8 mouse cellular contexts compared by ENCODE assay signal in genomic region chr12:83488211-83488941, GRCm38 (mm10). TPM values are rescaled to one million over a fixed set of nuclear protein-coding genes. Genes with fewer than 3 reads are reported as not detected.
DNase-seq lines count a peak whose midpoint lies in the region; ATAC-seq and TF ChIP-seq lines count a peak whose summit lies in the region.

No protein-coding gene starts in this region.

- TF ChIP-seq POLR2A in thymus, adult 2 months (IDR thresholded peaks at IDR 0.05; ENCODE audit: control insufficient read depth, extremely low read depth, insufficient read depth, low read length, poor library complexity), result no peak

- peaks cover 32% of the 10 kb centered on the region for H3K27me3 ChIP-seq in thymus, adult 2 months (ENCODE audit: control insufficient read depth, insufficient read depth, low read length)
- peaks cover 29% of the 10 kb centered on the region for H3K27me3 ChIP-seq in forebrain, embryonic 13.5 days
- no peaks in the 10 kb centered on the region for H3K27me3 ChIP-seq in intestine, embryonic 15.5 days (replicated peaks)
- H3K27me3 ChIP-seq in liver, embryonic 16.5 days (ENCODE audit: control insufficient read depth, insufficient read depth, low read depth, low read length), result peaks cover 27% of the 10 kb centered on the region

- H3K9me3 ChIP-seq in forebrain, embryonic 13.5 days (replicated peaks), result 0 out of 2 replicates have a peak, but pooled peaks cover 2% of the 10 kb centered on the region
- no peaks in the 10 kb centered on the region for H3K9me3 ChIP-seq in intestine, embryonic 15.5 days
- peaks cover 4% of the 10 kb centered on the region for H3K9me3 ChIP-seq in liver, embryonic 16.5 days (replicated peaks; ENCODE audit: control insufficient read depth, low read length)

- DNase-seq in thymus, adult 2 months, result peak; percentile 3
- DNase-seq in thymus, postnatal 0 days (ENCODE audit: low spot score), result no peak
- peak; percentile 80 for DNase-seq in c-Kit-positive CD71-positive TER-119-positive erythroid progenitor cells, embryonic 14.5 days (ENCODE audit: low spot score)
- DNase-seq in retina, postnatal 1 day, result peak; percentile 57
- no peak for DNase-seq in ovary, adult 18-20 months (ENCODE audit: low spot score)

- H3K27ac ChIP-seq in thymus, adult 2 months (ENCODE audit: control insufficient read depth, insufficient read depth, low read length), result no peak overlapping the region
- H3K27ac ChIP-seq in forebrain, embryonic 13.5 days, result no peak overlapping the region
- peak overlapping the region; percentile 2; the same call in 1 of the 2 replicates for H3K27ac ChIP-seq in intestine, embryonic 15.5 days
- 0 out of 2 replicates have a peak overlapping the region, but pooled peaks have one; percentile 3 for H3K27ac ChIP-seq in liver, embryonic 16.5 days (ENCODE audit: low read length)

- H3K9ac ChIP-seq in forebrain, embryonic 13.5 days, result peak overlapping the region; percentile 40
- peak overlapping the region; percentile 29 for H3K9ac ChIP-seq in intestine, embryonic 15.5 days
- H3K9ac ChIP-seq in liver, embryonic 16.5 days (ENCODE audit: low read depth, low read length), result peak overlapping the region; percentile 49

- 3% methylated on average over 29 of the region's 29 CpGs for WGBS in thymus, adult 2 months
- under 1% methylated on average over 29 of the region's 29 CpGs for WGBS in forebrain, embryonic 13.5 days
- under 1% methylated on average over 29 of the region's 29 CpGs for WGBS in intestine, embryonic 15.5 days
- 1% methylated on average over 29 of the region's 29 CpGs for WGBS in liver, embryonic 16.5 days (ENCODE audit: insufficient replicate concordance)

- peaks cover 20% of the 10 kb centered on the region for H3K4me1 ChIP-seq in thymus, adult 2 months (replicated peaks; ENCODE audit: control insufficient read depth, insufficient read depth, low read length)
- H3K4me1 ChIP-seq in forebrain, embryonic 13.5 days, result peaks cover 31% of the 10 kb centered on the region
- peaks cover 19% of the 10 kb centered on the region for H3K4me1 ChIP-seq in intestine, embryonic 15.5 days (replicated peaks)
- H3K4me1 ChIP-seq in liver, embryonic 16.5 days (ENCODE audit: control insufficient read depth, low read depth, low read length), result peaks cover 32% of the 10 kb centered on the region

- peak overlapping the region; percentile 95 for H3K4me2 ChIP-seq in forebrain, embryonic 13.5 days
- peak overlapping the region; percentile 99 for H3K4me2 ChIP-seq in intestine, embryonic 15.5 days (replicated peaks)
- peak overlapping the region; percentile 90 for H3K4me2 ChIP-seq in liver, embryonic 16.5 days (ENCODE audit: low read depth, low read length)

- H3K36me3 ChIP-seq in thymus, adult 2 months (ENCODE audit: control insufficient read depth, insufficient read depth, low read length), result no peaks in the 10 kb centered on the region
- H3K36me3 ChIP-seq in forebrain, embryonic 13.5 days (ENCODE audit: poor library complexity, severe bottlenecking), result no peaks in the 10 kb centered on the region
- H3K36me3 ChIP-seq in intestine, embryonic 15.5 days, result no peaks in the 10 kb centered on the region
- no peaks in the 10 kb centered on the region for H3K36me3 ChIP-seq in liver, embryonic 16.5 days (ENCODE audit: control insufficient read depth, insufficient read depth)

- H3K4me3 ChIP-seq in thymus, adult 2 months (ENCODE audit: control insufficient read depth, insufficient read depth, low read length), result no peak overlapping the region
- H3K4me3 ChIP-seq in forebrain, embryonic 13.5 days, result peak overlapping the region; percentile 72
- H3K4me3 ChIP-seq in intestine, embryonic 15.5 days (replicated peaks), result peak overlapping the region; percentile 69
- peak overlapping the region; percentile 88 for H3K4me3 ChIP-seq in liver, embryonic 16.5 days (ENCODE audit: low read depth, low read length)

- no peak for TF ChIP-seq CTCF in thymus, adult 2 months (IDR thresholded peaks at IDR 0.05; ENCODE audit: borderline replicate concordance, control insufficient read depth, extremely low read depth, insufficient read depth, low read length, poor library complexity)

- no peak for ATAC-seq in forebrain, embryonic 13.5 days
- peak; percentile 40 for ATAC-seq in intestine, embryonic 15.5 days
- no peak for ATAC-seq in liver, embryonic 16.5 days (ENCODE audit: low read depth)

RNA-seq across cellular contexts. Expression of gene Dpf3, which starts 0.9 kb away (rescaled TPM):
- 0.27 and 0.65 TPM in 2 replicates for polyA plus RNA-seq in thymus, adult 2 months (2012; rRNA removed)
- polyA plus RNA-seq in thymus, postnatal 0 days (2015; fragmentation: Nextera tagmentation; extraction: Ambion mirVana), result 0.78 and 1.1 TPM in 2 replicates
- 7.9 and 9.0 TPM in 2 replicates for polyA plus RNA-seq in forebrain, embryonic 13.5 days (2015; fragmentation: Nextera tagmentation; extraction: Ambion mirVana)
- polyA plus RNA-seq in intestine, embryonic 15.5 days (2015; fragmentation: Nextera tagmentation; extraction: Ambion mirVana), result 8.6 TPM in 2 replicates
- 7.1 and 7.8 TPM in 2 replicates for polyA plus RNA-seq in liver, embryonic 16.5 days (2015; fragmentation: Nextera tagmentation; extraction: Ambion mirVana)

RNA-seq across cellular contexts. Expression of gene Dcaf4, which starts 31.9 kb away (rescaled TPM):
- 33.7 and 36.6 TPM in 2 replicates for polyA plus RNA-seq in thymus, adult 2 months (2012; rRNA removed)
- polyA plus RNA-seq in thymus, postnatal 0 days (2015; fragmentation: Nextera tagmentation; extraction: Ambion mirVana), result 25.0 and 26.2 TPM in 2 replicates
- polyA plus RNA-seq in forebrain, embryonic 13.5 days (2015; fragmentation: Nextera tagmentation; extraction: Ambion mirVana), result 34.7 and 37.2 TPM in 2 replicates
- polyA plus RNA-seq in intestine, embryonic 15.5 days (2015; fragmentation: Nextera tagmentation; extraction: Ambion mirVana), result 26.1 and 27.3 TPM in 2 replicates
- 15.5 and 18.3 TPM in 2 replicates for polyA plus RNA-seq in liver, embryonic 16.5 days (2015; fragmentation: Nextera tagmentation; extraction: Ambion mirVana)

Comparison
In these comparisons a context has a peak if more than half of its experiments do, and no peak if none do; other contexts are left out.
1. DNase-seq: peak in thymus, adult 2 months (single experiment), c-Kit-positive CD71-positive TER-119-positive erythroid progenitor cells, embryonic 14.5 days (single experiment) and retina, postnatal 1 day (single experiment); none in thymus, postnatal 0 days (single experiment) and ovary, adult 18-20 months (single experiment).
2. H3K27ac ChIP-seq: peak in intestine, embryonic 15.5 days (single experiment) and liver, embryonic 16.5 days (single experiment); none in thymus, adult 2 months (single experiment) and forebrain, embryonic 13.5 days (single experiment).
3. Peak in every context shown above with its lines, with median percentiles within 50 percentile points of each other: H3K4me2 ChIP-seq and H3K9ac ChIP-seq.